In the genomic region with DNA sequence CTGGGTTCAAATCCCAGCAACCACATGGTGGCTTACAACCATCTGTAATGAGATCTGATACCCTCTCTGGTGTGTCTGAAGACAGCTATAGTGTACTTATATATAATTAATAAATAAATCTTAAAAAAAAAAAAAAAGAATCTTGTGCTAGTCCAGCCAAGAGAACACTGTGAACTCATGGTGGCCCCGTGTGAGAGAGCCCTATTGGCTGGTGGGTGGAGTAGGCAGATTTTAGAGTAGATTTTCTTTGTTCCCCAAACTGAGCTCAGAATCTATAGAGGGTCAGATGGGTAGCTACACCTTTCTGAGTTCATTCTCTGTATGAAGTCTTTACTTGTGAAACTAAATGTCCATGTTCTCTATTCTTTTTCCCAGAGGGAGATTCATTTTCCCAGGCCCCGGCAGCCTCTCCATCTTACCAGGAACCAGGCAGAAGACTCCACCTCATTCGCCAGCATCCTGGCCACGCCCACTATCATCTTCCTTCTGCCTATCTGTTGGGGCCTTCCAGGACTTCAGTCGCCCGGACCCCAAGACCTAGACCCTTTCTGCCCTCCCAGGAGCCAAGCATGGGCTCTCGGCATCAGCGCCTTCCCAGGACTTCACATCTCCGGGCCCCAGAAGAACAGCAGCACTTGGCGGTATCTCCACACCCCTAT, we compare ENCODE assay signal across 22 mouse cellular contexts. TPM values are rescaled to one million over a fixed set of nuclear protein-coding genes. Genes with fewer than 3 reads are reported as not detected.
DNase-seq lines count a peak whose midpoint lies in the region; ATAC-seq and TF ChIP-seq lines count a peak whose summit lies in the region.
"Had no signal": no experiment of that assay in that cellular context is flagged by ENCODE, and none has a peak within 500 bp of the region (broad histone marks: within the 10 kb centered on the region; RNA-seq: fewer than 3 reads in every experiment).

No protein-coding gene starts in this region.

- H3K27ac ChIP-seq in ES-Bruce4 (ENCODE audit: insufficient read depth, low read length) (no peak overlapping the region), ES-E14 (ENCODE audit: insufficient read depth, low read depth, low read length, poor library complexity, severe bottlenecking) (no peak overlapping the region)
- peak overlapping the region; percentile 91 for H3K27ac ChIP-seq in liver, embryonic 15.5 days (replicated peaks)
- H3K27ac ChIP-seq: embryonic facial prominence, embryonic 12.5 days; gastrocnemius, adult 2 months; hindbrain, postnatal 0 days; kidney, postnatal 0 days; limb, embryonic 12.5 days; lung, embryonic 15.5 days; macrophage; midbrain, embryonic 12.5 days; neural tube, embryonic 13.5 days had no signal

- peak overlapping the region; percentile 72 for H3K4me2 ChIP-seq in liver, embryonic 15.5 days
- H3K4me2 ChIP-seq: embryonic facial prominence, embryonic 12.5 days; limb, embryonic 12.5 days; lung, embryonic 15.5 days; midbrain, embryonic 12.5 days; neural tube, embryonic 13.5 days had no signal

- peak; percentile 28; the same call in 1 of the 2 replicates for ATAC-seq in erythroid progenitor cell, adult 5-6 weeks (replicated peaks; ENCODE audit: low FRiP score, poor library complexity, severe bottlenecking)
- ATAC-seq in liver, embryonic 15.5 days (ENCODE audit: insufficient read depth) = no peak
- ATAC-seq: forebrain, postnatal 0 days; hindbrain, postnatal 0 days had no signal

- H3K27me3 ChIP-seq in ES-Bruce4 (ENCODE audit: control insufficient read depth, insufficient read depth, low read length, poor library complexity, severe bottlenecking) = no peaks in the 10 kb centered on the region
- H3K27me3 ChIP-seq in liver, embryonic 15.5 days = no peaks in the 10 kb centered on the region
- H3K27me3 ChIP-seq: embryonic facial prominence, embryonic 12.5 days; lung, embryonic 15.5 days; neural tube, embryonic 13.5 days had no signal

- 63% methylated on average over 10 of the region's 10 CpGs for WGBS in liver, embryonic 15.5 days (ENCODE audit: insufficient replicate concordance)

- H3K4me1 ChIP-seq in ES-Bruce4 (ENCODE audit: control insufficient read depth, insufficient read depth, low read length) (no peaks in the 10 kb centered on the region), ES-E14 (ENCODE audit: control insufficient read depth in 2 of 2, insufficient read depth in 2 of 2, low read length in 2 of 2, poor library complexity in 1 of 2) (peaks cover 0 to 8% of the 10 kb centered on the region in 2 experiments; a peak in 1 of 4 replicates)
- H3K4me1 ChIP-seq in liver, embryonic 15.5 days (replicated peaks) = peaks cover 99% of the 10 kb centered on the region

- H3K36me3 ChIP-seq in ES-Bruce4 (ENCODE audit: control insufficient read depth, insufficient read depth, low read length, poor library complexity, severe bottlenecking) (no peaks in the 10 kb centered on the region), ES-E14 (ENCODE audit: control insufficient read depth, insufficient read depth, low read length, poor library complexity, severe bottlenecking) (no peaks in the 10 kb centered on the region)
- H3K36me3 ChIP-seq in liver, embryonic 15.5 days (replicated peaks) = peaks cover 31% of the 10 kb centered on the region
- H3K36me3 ChIP-seq: embryonic facial prominence, embryonic 12.5 days; hindbrain, embryonic 10.5 days; limb, embryonic 12.5 days; midbrain, embryonic 12.5 days; neural tube, embryonic 13.5 days had no signal

- no peak for TF ChIP-seq CTCF in ES-Bruce4 (IDR thresholded peaks at IDR 0.05; ENCODE audit: low read depth, low read length)

- peak overlapping the region; percentile 4; the same call in 1 of the 2 replicates for H3K9ac ChIP-seq in ES-Bruce4 (ENCODE audit: low read depth, poor library complexity, severe bottlenecking)
- peak overlapping the region; percentile 60; the same call in 1 of the 2 replicates for H3K9ac ChIP-seq in ES-E14 (ENCODE audit: insufficient read depth, low read depth, low read length, poor library complexity, severe bottlenecking)
- H3K9ac ChIP-seq in liver, embryonic 15.5 days = no peak overlapping the region; the same call in 1 of the 2 replicates
- H3K9ac ChIP-seq: embryonic facial prominence, embryonic 12.5 days; forebrain, postnatal 0 days; limb, embryonic 12.5 days; lung, embryonic 15.5 days; midbrain, embryonic 12.5 days; neural tube, embryonic 13.5 days had no signal

- H3K9me3 ChIP-seq in ES-Bruce4 (replicated peaks; ENCODE audit: control insufficient read depth, insufficient read depth, low read length, poor library complexity, severe bottlenecking) (no peaks in the 10 kb centered on the region), ES-E14 (ENCODE audit: control insufficient read depth, insufficient read depth, low read depth, low read length) (no peaks in the 10 kb centered on the region)
- no peaks in the 10 kb centered on the region for H3K9me3 ChIP-seq in liver, embryonic 15.5 days (replicated peaks)
- H3K9me3 ChIP-seq: embryonic facial prominence, embryonic 12.5 days; hindbrain, embryonic 10.5 days; limb, embryonic 12.5 days; lung, embryonic 15.5 days; midbrain, embryonic 12.5 days; neural tube, embryonic 13.5 days had no signal

- peak overlapping the region; percentile 41 for H3K4me3 ChIP-seq in ES-Bruce4 (ENCODE audit: low read depth, low read length)
- H3K4me3 ChIP-seq in ES-E14 (ENCODE audit: insufficient read depth in 1 of 2, low read depth in 1 of 2, low read length in 2 of 2, poor library complexity in 1 of 2, severe bottlenecking in 1 of 2) = peak overlapping the region; percentile 27 to 43
- H3K4me3 ChIP-seq in liver, embryonic 15.5 days (replicated peaks) = no peak overlapping the region; the same call in 1 of the 2 replicates
- H3K4me3 ChIP-seq: embryonic facial prominence, embryonic 12.5 days; gastrocnemius, adult 2 months; hindbrain, embryonic 10.5 days; limb, embryonic 12.5 days; lung, embryonic 15.5 days; midbrain, embryonic 12.5 days; neural tube, embryonic 13.5 days had no signal

- no peak for DNase-seq in ES-E14 (ENCODE audit: low read depth, low spot score)
- DNase-seq in yolk sac, embryonic 10.5 days (ENCODE audit: low spot score) = no peak
- no peak for DNase-seq in embryo, embryonic 9.5 days (ENCODE audit: extremely low spot score)
- no peak for DNase-seq in frontal cortex, adult 2 months (ENCODE audit: extremely low spot score in 1 of 2, low spot score in 1 of 2)
- DNase-seq: adrenal gland, adult 2 months; cerebellum, adult 9-10 months; forebrain, postnatal 0 days; gastrocnemius, adult 2 months; heart, adult 11 months; kidney, adult 11 months had no signal

- in situ Hi-C loops in ES-E14 (cut with MboI; ENCODE audit: low sequenced_read_pairs in 2 of 2, unreplicated experiment in 2 of 2) = no loop called here

- TF ChIP-seq POLR2A in ES-Bruce4 (IDR thresholded peaks at IDR 0.05; ENCODE audit: insufficient read depth, low read length) = no peak

- no peak for TF ChIP-seq EP300 in ES-Bruce4 (IDR thresholded peaks at IDR 0.05; ENCODE audit: insufficient read depth, low read depth, low read length)

TF ChIP-seq in ES-E14, 5 proteins besides CTCF, POLR2A, EP300 and RAD21:
- TF ChIP-seq MAFK (IDR thresholded peaks at IDR 0.05; ENCODE audit: insufficient read depth, low read depth, low read length) = no peak
- no peak for TF ChIP-seq ZC3H11A (IDR thresholded peaks at IDR 0.05; ENCODE audit: borderline replicate concordance, low read depth, low read length)
- TF ChIP-seq ZNF384 (IDR thresholded peaks at IDR 0.05; ENCODE audit: low read depth, low read length) = no peak
- TF ChIP-seq CHD2 (IDR thresholded peaks at IDR 0.05; ENCODE audit: low read depth, low read length) = no peak
- TF ChIP-seq HCFC1 (IDR thresholded peaks at IDR 0.05; ENCODE audit: borderline replicate concordance, insufficient read depth, low read length) = no peak
TF ChIP-seq in ES-E14: peak in this region for 0.

RNA-seq across cellular contexts. Expression of gene Supt4a, which starts 6.6 kb away (rescaled TPM):
- 83.6 and 86.3 TPM in 2 replicates for polyA plus RNA-seq in ES-Bruce4 (2011; ENCODE audit: insufficient read depth, insufficient read length, low read depth, missing spikeins)
- 178 and 220 TPM in 2 replicates for total RNA-seq in ES-E14 (2012; rRNA removed)
- total RNA-seq in erythroid progenitor cell, adult 5-6 weeks (2015; ENCODE audit: low replicate concordance) = 101 and 170 TPM in 2 replicates
- total RNA-seq in erythroid progenitor cell, adult 5-6 weeks (2017; ENCODE audit: low replicate concordance) = 27.0 and 66.5 TPM in 2 replicates
- 177 and 195 TPM in 2 replicates for polyA plus RNA-seq in liver, embryonic 15.5 days (2015; fragmentation: Nextera tagmentation; extraction: Ambion mirVana)
- 146 and 148 TPM in 2 replicates for polyA plus RNA-seq in frontal cortex, adult 2 months (2012; rRNA removed)

RNA-seq across cellular contexts. Expression of gene Tspoap1, which starts 29.6 kb away (rescaled TPM):
- polyA plus RNA-seq in ES-Bruce4 (2011; ENCODE audit: insufficient read depth, insufficient read length, low read depth, missing spikeins) = 3.2 and 5.1 TPM in 2 replicates
- 1.8 and 5.2 TPM in 2 replicates for total RNA-seq in ES-E14 (2012; rRNA removed)
- 6.7 and 8.6 TPM in 2 replicates for total RNA-seq in erythroid progenitor cell, adult 5-6 weeks (2015; ENCODE audit: low replicate concordance)
- total RNA-seq in erythroid progenitor cell, adult 5-6 weeks (2017; ENCODE audit: low replicate concordance) = 9.2 and 21.3 TPM in 2 replicates
- polyA plus RNA-seq in liver, embryonic 15.5 days (2015; fragmentation: Nextera tagmentation; extraction: Ambion mirVana) = 3.3 and 3.5 TPM in 2 replicates
- 294 and 326 TPM in 2 replicates for polyA plus RNA-seq in frontal cortex, adult 2 months (2012; rRNA removed)
- total RNA-seq: gastrocnemius, adult 2 months had no signal

Comparison
In these comparisons a context has a peak if more than half of its experiments do, and no peak if none do; other contexts are left out.
1. RNA of gene Tspoap1, which starts 29.6 kb away (polyA plus RNA-seq): 294 to 326 TPM in frontal cortex, adult 2 months; 3.3 to 3.5 TPM in liver, embryonic 15.5 days and 3.2 to 5.1 TPM in ES-Bruce4; every median in the first group is over 10 times any median in the second.